Mouse (Mus musculus) forebrain, embryonic 14.5 days (tissue): ENCODE results near the gene Exph5. TPM values are rescaled to one million over a fixed set of nuclear protein-coding genes. Genes with fewer than 3 reads are reported as not detected.

Experiments used
- ATAC-seq: fragments of 200-750 bp; cut with Nextera tagmentation; 2 replicates; pipeline ENCODE4 v1.8.0; 2017; ENCODE audit warnings: mild to moderate bottlenecking, moderate library complexity
- DNase-seq: peaks from one replicate; pipeline ENCODE4 v3.0.0-alpha.2; 2015; ENCODE audit warnings: low spot score
- H3K27ac ChIP-seq: fragments of 300-500 bp; sonication (generic); 2 replicates; pipeline ENCODE4 v1.5.1; 2014; ENCODE audit warnings: low read depth, mild to moderate bottlenecking, control low read depth, low read length, moderate library complexity
- H3K27me3 ChIP-seq: fragments of 300-500 bp; sonication (generic); replicated peaks from 2 replicates; pipeline ENCODE4 v1.6.1; 2014; ENCODE audit warnings: low read length, control low read depth, mixed read lengths; ENCODE audit not compliant: control insufficient read depth, insufficient read depth
- H3K36me3 ChIP-seq: fragments of 300-500 bp; sonication (generic); 2 replicates; pipeline ENCODE4 v1.6.1; 2014; ENCODE audit warnings: low read length, control low read depth; ENCODE audit not compliant: control insufficient read depth, insufficient read depth
- H3K4me1 ChIP-seq: fragments of 300-500 bp; sonication (generic); 2 replicates; pipeline ENCODE4 v1.6.1; 2014; ENCODE audit warnings: antibody characterized with exemption, low read length, control low read depth; ENCODE audit not compliant: control insufficient read depth, insufficient read depth
- H3K4me2 ChIP-seq: fragments of 300-500 bp; sonication (generic); 2 replicates; pipeline ENCODE4 v1.6.1; 2014; ENCODE audit warnings: mild to moderate bottlenecking, control low read depth, low read length
- H3K4me3 ChIP-seq: fragments of 300-500 bp; sonication (generic); 2 replicates; pipeline ENCODE4 v1.5.1; 2014; ENCODE audit warnings: low read depth, low read length, control low read depth
- H3K9ac ChIP-seq: fragments of 300-500 bp; sonication (generic); 2 replicates; pipeline ENCODE4 v1.6.1; 2014; ENCODE audit warnings: mild to moderate bottlenecking, low read length, control low read depth, moderate library complexity
- H3K9me3 ChIP-seq: fragments of 300-500 bp; sonication (generic); replicated peaks from 2 replicates; pipeline ENCODE4 v1.6.1; 2016; ENCODE audit warnings: low read length, control low read depth, mixed read lengths; ENCODE audit not compliant: control insufficient read depth
- WGBS: fragments of 180-500 bp; shearing (Covaris S2); extraction: QIAGEN DNeasy Blood & Tissue Kit; methylation state at CpG from one replicate; pipeline ENCODE4 v1.1.7; 2014; 5-methylcytosine and 5-hydroxymethylcytosine counted together
- polyA plus RNA-seq: library from polyadenylated mRNA; unstranded; fragments of >200 nt; fragmentation: Nextera tagmentation; extraction: Ambion mirVana; gene quantifications from 2 replicates; pipeline ENCODE4 v1.2.1, GENCODE M21; 2014

Gene Exph5
- 0.05 and 0.19 TPM in 2 replicates for polyA plus RNA-seq

DNA sequence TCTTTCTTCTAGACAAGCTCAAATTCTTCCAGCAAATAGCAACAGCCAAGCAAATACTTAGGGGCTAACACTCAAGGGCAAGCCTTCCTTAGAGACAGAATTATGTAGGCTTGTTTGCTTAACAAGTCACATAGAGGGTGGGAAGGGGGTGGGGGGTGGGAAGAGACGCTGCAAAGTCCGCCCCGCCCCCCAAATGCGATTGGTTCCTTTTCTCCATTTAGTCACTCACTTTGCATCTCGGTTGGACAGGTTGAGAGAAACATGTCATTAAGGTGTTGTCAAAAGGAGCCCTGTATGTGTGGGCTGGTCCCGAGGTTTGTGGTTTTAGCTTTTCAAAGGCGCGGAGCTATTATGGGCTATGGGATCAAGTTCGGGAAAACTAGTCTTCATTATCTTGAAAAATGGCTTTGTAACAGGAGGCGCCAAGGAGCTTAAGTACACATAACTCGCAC lies at the start of gene Exph5:
Exph5 (plus strand) TSS at position 402 of the 452 bp plus-strand sequence.
- ATAC-seq (peak; percentile 63), DNase-seq (peak; percentile 48)
- WGBS, result under 1% methylated on average over 11 of the region's 11 CpGs
- Histone ChIP-seq H3K27ac (no peak within 1 kb of the TSS), H3K9me3 (no peaks in the 10 kb centered on the region), H3K4me1 (peaks cover 9% of the 10 kb centered on the region), H3K27me3 (peaks cover 11% of the 10 kb centered on the region; the same call in 1 of the 2 replicates), H3K36me3 (no peaks in the 10 kb centered on the region), H3K9ac (peak within 1 kb of the TSS; percentile 37; the same call in 1 of the 2 replicates), H3K4me2 (peak within 1 kb of the TSS; percentile 61), H3K4me3 (peak within 1 kb of the TSS; percentile 28)

DNA sequence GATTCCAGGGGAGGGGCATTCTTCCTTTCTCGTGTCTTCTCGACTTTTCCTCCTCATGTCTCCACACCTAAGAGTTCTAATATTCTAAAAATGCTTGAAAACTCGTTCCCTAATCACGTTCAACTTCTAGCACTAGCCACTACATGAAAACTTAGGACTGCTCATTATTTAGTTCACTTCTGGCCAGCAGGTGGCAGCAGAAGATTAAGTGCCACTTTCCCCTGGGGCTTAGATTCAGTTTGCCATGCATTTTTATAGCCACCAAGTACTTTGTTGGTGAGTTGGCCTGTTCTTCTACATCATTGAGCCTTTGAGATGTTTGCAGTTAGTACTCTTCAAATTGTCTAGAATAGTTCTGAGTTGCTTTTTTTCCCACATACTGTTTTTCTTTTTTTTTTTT lies 47.1 kb upstream of the Exph5 start:
- no peak overlapping the region for H3K4me3 ChIP-seq
- H3K36me3 ChIP-seq, result no peaks in the 10 kb centered on the region
- no peaks in the 10 kb centered on the region for H3K4me1 ChIP-seq
- H3K4me2 ChIP-seq, result no peak overlapping the region
- WGBS, result 12% methylated on average over 4 of the region's 4 CpGs
- H3K27ac ChIP-seq, result no peak overlapping the region
- H3K27me3 ChIP-seq, result no peaks in the 10 kb centered on the region
- peak; percentile 88 for DNase-seq
- no peak for ATAC-seq
- H3K9me3 ChIP-seq, result no peaks in the 10 kb centered on the region
- no peak overlapping the region for H3K9ac ChIP-seq

DNA sequence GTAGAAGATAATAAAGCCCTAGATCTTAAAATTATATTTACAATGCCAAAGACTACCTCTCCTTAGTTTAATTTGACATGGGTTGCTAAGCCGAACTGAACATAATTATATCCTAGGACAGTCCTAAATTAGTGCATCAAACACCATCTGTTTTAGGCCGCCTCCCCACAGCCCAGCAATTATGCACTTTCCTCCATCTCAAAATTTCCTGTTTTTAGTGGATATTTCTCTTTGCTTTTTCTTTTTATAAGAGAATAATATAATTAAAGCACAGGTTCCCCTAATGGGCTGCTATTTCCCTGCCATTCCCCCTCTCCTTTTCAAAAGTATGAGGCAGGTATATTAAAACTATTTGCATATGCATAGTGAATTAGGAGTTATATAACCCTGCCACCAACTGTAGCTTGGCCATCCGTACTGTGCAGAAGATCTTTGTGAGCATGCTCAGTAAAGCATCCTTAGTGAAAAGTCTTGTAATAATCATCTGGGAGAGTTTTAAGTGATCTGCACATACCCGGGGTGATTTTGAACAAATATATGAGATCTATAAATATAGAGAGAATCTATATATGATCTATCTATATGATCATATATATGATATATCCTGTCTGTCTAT lies 44.7 kb upstream of the Exph5 start:
- H3K9me3 ChIP-seq, result no peaks in the 10 kb centered on the region
- ATAC-seq (no peak), DNase-seq (no peak)
- no peaks in the 10 kb centered on the region for H3K36me3 ChIP-seq
- no peak overlapping the region for H3K4me2 ChIP-seq
- H3K27ac ChIP-seq, result no peak overlapping the region
- no peak overlapping the region for H3K4me3 ChIP-seq
- WGBS, result 80% methylated on average over 4 of the region's 4 CpGs
- H3K9ac ChIP-seq, result no peak overlapping the region
- no peaks in the 10 kb centered on the region for H3K27me3 ChIP-seq
- no peaks in the 10 kb centered on the region for H3K4me1 ChIP-seq

DNA sequence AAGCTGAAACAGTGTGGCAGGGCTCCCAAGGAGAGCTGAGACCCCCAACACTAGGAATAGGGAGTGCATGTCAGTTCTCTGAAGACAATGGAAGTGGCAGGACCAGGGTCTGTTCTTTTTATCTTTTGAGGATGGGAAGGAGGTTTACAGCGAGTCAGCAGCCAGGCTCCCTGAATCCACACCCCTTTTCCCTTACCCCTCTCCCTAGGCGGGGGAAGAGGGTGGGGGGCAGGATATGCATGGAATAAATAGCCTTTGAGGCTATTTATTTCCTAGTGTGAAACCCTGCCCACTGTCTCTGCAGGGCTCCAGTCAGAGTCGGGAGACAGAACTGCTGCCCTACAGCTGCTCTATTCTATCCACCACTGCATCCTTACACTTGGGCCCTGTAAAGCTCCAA lies 43.7 kb upstream of the Exph5 start:
- Histone ChIP-seq H3K4me1 (no peaks in the 10 kb centered on the region), H3K4me3 (no peak overlapping the region), H3K9me3 (no peaks in the 10 kb centered on the region), H3K27me3 (no peaks in the 10 kb centered on the region), H3K36me3 (no peaks in the 10 kb centered on the region), H3K9ac (no peak overlapping the region), H3K4me2 (no peak overlapping the region), H3K27ac (no peak overlapping the region)
- DNase-seq, result no peak
- 5% methylated on average over 3 of the region's 3 CpGs for WGBS
- no peak for ATAC-seq

DNA sequence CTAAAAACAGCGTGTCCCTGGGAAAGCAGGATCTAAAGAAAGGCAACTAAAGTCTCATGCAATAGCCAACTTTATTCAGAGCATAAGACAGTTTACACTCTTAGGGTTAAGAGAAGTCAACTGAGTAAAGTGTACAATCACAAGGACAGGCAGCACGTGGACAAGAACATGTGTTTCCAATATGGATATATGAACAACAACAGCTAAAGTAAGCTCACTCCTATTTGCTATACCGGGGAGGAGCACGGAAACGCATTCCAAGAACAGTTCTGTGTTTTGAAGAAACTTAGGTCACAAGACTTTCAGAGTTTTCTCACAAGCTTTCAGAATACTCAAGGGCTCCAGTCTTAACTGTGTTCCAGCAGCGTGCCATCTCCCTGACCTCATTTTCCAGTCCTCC lies 43.3 kb upstream of the Exph5 start:
- no peak overlapping the region for H3K27ac ChIP-seq
- no peak for DNase-seq

DNA sequence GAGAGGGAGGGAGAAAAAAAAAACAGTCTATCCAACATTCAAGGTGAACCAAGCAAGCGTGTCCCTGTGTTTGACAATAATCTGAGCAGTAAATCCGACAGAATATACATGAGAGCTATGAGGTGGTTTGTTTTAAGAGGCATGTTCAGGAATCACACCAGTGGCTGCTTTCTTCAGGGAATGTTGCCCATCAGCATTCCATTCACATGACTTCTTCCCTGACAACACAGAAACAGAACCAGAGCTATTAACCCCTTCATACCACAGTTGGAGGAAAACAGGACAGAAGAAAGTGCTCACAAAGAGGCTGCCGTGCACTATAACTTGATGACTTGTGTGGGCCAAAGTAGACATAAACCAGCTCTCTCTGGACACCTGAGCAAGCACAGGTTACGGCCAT lies 37.1 kb upstream of the Exph5 start:
- Histone ChIP-seq H3K4me3 (no peak overlapping the region), H3K27ac (no peak overlapping the region), H3K4me2 (no peak overlapping the region), H3K9ac (no peak overlapping the region), H3K4me1 (no peaks in the 10 kb centered on the region), H3K36me3 (no peaks in the 10 kb centered on the region), H3K9me3 (no peaks in the 10 kb centered on the region), H3K27me3 (no peaks in the 10 kb centered on the region)
- ATAC-seq (no peak), DNase-seq (no peak)
- 80% methylated on average over 4 of the region's 4 CpGs for WGBS

More for the DNA sequence above, 43.3 kb upstream of the Exph5 start:
- no peak for ATAC-seq
- no peaks in the 10 kb centered on the region for H3K9me3 ChIP-seq
- WGBS, result 51% methylated on average over 6 of the region's 6 CpGs
- H3K9ac ChIP-seq, result no peak overlapping the region
- H3K36me3 ChIP-seq, result no peaks in the 10 kb centered on the region
- no peaks in the 10 kb centered on the region for H3K27me3 ChIP-seq
- H3K4me2 ChIP-seq, result no peak overlapping the region
- no peaks in the 10 kb centered on the region for H3K4me1 ChIP-seq
- H3K4me3 ChIP-seq, result no peak overlapping the region

DNA sequence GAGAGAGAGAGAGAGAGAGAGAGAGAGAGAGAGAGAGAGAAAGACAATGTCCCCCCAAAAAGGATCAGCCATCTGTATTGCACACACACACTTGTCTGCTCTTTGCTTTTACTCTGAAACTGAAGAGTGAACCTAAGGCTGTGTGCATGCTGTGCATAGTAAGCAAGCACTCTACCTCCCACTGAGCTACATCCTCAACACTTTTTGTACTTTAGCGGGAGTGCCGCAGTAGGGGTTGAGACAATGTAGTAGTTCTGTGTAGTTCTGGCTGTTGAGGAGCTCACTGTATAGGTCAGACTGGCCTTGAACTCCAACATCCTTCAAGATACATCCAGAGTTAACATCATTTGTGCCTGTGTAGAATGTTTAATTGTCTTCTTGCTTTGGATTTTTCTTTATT lies 35.9 kb upstream of the Exph5 start:
- Histone ChIP-seq H3K4me2 (no peak overlapping the region), H3K27me3 (no peaks in the 10 kb centered on the region), H3K9ac (no peak overlapping the region), H3K4me1 (no peaks in the 10 kb centered on the region), H3K9me3 (no peaks in the 10 kb centered on the region), H3K36me3 (no peaks in the 10 kb centered on the region), H3K27ac (no peak overlapping the region), H3K4me3 (no peak overlapping the region)
- DNase-seq (no peak), ATAC-seq (no peak)
- 55% methylated on average over 2 of the region's 2 CpGs for whole genome bisulfite sequencing

DNA sequence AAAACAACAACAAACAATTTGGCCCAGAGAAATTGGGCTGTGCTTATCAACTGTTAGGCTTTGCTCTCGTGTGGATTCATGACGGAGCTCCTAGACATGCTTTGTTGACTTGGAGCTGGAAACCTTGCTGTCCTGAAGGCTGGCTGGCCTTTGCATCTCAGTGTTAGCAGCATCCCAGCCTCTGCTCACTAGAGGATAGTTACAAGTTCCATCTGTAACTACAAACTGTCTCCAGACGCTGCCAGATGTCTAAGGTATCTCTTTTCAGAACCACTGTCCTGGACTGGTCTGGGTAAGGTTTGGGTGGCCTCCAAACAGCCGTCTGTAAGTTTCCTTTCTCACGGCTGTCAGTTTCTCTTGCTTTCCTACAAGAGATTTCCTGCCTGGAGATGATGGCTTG lies 33.4 kb upstream of the Exph5 start:
- WGBS, result 86% methylated on average over 5 of the region's 5 CpGs
- Histone ChIP-seq H3K27me3 (no peaks in the 10 kb centered on the region), H3K36me3 (no peaks in the 10 kb centered on the region), H3K9me3 (no peaks in the 10 kb centered on the region), H3K4me1 (no peaks in the 10 kb centered on the region), H3K9ac (no peak overlapping the region), H3K4me3 (no peak overlapping the region), H3K4me2 (no peak overlapping the region), H3K27ac (no peak overlapping the region)
- DNase-seq (no peak), ATAC-seq (no peak)

DNA sequence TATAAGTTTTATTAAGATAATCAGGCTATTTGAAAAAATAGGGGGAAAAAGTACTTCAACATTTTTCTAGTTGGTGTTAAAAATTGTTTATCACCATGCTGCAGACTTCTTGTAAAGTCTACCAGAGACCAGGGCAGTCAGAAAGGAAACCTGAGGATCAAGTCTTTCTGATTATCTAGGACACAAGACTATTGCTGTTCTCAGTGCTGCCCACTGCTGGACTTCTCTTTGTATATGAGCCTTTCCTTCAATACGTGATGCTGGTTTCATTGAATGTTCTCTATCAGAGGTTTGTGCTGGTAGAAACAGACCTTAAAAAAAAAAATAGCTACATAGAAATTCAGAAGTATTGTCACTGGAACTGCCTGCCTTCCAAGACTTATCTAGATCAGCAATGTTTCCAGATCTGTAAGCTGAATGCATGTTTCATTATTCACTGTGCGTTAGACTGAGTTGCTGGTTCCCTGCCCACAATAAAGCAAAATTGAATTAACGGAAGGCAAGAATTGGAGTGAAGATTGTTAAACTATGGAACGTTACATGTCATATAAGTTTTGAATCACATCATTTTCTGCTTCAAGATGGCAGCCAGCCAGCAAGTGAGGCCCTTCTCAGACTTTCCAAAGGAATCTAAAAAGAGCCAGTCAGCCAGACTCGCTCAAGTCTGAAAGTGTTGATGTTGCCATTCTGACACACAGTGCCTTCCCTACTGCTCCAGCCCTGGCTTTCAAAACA lies 32.6 kb upstream of the Exph5 start:
- H3K36me3 ChIP-seq, result no peaks in the 10 kb centered on the region
- no peak overlapping the region for H3K4me3 ChIP-seq
- WGBS, result 76% methylated on average over 5 of the region's 5 CpGs
- no peaks in the 10 kb centered on the region for H3K4me1 ChIP-seq
- H3K27me3 ChIP-seq, result no peaks in the 10 kb centered on the region
- ATAC-seq (no peak), DNase-seq (peak; percentile 30)
- no peak overlapping the region for H3K9ac ChIP-seq
- no peaks in the 10 kb centered on the region for H3K9me3 ChIP-seq
- no peak overlapping the region for H3K27ac ChIP-seq
- no peak overlapping the region for H3K4me2 ChIP-seq
